Mouse (Mus musculus) layer of hippocampus, adult 18-20 months (tissue): Measurements from ENCODE around the gene Fbxw11. TPM values are rescaled to one million over a fixed set of nuclear protein-coding genes. Genes with fewer than 3 reads are reported as not detected.
"Not testable (repeated sequence)": the region's sequence is repeated elsewhere in the genome, so short reads cannot be mapped to it uniquely, and the experiment has no call there.

Source experiments
- DNase-seq, 2 experiments: peaks; one replicate each; pipeline ENCODE4 v3.0.0; 2022; ENCODE audit warnings: low spot score in 2 of 2
- long read RNA-seq: library from polyadenylated mRNA; stranded (forward); transcript quantifications from one replicate; pipeline ENCODE4 v2.0.0, GENCODE M21; 2021
- total RNA-seq, 2 experiments: library from RNA; stranded (reverse); gene quantifications; 2 replicates each; pipeline ENCODE4 v1.2.3; 2021

Gene Fbxw11
- total RNA-seq, result 100 to 1,000 TPM; 141 to 164 TPM
- long read RNA-seq, full-length matches to known transcripts, result 43 of 125 reads
- long read RNA-seq, partial matches to known transcripts, result 19 of 125 reads
- long read RNA-seq, other reads (novel, unspliced or antisense), result 63 of 125 reads

DNA sequence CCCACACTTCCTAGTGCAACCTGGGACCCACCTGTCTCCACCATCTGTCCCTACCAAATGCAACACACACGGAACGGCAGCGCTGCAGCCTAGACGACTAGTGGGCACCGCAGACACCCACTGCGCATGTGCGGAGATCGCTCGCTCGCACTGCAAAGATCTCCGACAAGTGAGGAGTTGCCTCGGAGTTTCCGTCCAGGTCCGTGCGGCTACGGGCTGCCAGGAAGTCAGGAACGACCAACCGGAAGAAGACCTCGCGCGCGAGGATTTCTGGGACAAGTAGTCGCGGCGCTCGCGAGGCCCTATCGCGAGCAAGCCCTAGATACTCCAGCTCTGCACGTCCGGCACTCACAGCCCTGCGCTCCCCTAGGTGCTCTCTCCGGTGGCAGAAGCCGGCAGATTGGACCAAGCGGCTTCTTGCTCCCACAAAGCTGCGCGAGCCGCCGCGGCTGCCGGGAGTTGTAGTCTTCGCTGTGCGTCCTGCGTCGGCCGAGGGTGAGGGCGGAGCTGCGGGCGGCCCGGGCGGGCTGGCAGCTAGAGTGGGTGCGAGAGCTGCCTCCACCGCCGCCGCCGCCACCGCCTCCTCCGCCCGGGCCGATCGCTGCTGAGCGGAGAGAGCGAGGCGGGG, at the start of gene Fbxw11:
TSS of gene Fbxw11 (plus strand) at position 476 of the 628 bp plus-strand sequence.
- peak; percentile 94 to 97 for DNase-seq

DNA sequence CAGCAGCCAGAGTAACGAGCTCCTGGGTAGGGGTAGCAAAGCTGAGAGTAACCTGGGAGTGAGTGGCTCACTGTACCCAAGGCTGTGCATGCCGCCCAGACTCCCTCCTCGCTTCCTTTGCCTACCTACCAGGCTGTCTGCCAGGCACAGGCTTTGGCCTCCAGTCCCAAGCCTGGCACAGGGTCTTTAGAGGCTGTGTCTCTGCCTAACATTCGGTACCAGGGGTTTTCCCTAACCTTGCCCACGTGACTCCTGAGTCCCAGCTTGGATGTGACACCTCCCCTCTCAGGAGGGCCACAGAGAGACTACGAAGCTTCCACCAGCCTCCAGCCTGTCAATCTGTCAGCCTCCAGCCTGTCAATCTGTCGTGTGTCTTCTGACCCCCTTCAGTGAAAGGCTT, 49.4 kb upstream of the Fbxw11 start:
- no peak for DNase-seq

DNA sequence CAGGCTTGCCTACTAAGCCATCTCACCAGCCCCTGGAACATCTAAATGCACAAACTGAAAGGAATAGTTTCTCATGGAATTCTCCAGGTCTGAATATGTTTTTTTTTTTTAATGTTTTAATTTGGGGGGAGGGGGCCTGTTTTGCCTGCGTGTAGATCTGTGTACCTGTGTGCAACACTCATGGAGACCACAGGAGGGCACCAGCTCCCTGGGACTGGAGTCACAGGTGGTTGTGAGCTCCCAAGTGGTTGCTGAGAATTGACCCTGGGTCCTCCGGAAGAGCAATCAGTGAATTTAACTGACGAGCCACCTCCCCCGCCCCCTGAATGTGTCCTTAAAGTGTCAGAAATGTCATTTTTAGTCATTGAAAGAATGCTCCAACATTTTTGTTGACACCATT, 48.4 kb upstream of the Fbxw11 start:
- no peak for DNase-seq

DNA sequence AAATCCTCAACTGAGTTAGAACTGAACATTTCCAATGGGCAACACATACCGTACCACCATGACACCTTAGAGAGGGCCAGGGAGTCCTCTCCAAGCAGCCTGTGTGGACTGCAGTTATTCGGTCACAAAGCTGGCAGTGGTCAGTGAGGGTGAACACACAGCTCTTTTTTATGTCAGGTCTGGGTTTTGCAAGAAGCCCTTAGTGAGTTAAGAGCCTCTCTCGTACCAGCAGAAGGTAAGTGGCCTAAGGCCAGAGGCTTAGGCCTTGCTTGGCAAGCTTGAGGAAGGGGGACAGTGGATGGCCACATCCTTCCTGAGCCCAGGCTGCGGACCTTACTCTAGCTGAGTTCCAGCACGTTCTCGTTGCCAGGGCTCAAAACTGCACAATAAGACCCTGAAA, 42.2 kb upstream of the Fbxw11 start:
- DNase-seq, result no peak

DNA sequence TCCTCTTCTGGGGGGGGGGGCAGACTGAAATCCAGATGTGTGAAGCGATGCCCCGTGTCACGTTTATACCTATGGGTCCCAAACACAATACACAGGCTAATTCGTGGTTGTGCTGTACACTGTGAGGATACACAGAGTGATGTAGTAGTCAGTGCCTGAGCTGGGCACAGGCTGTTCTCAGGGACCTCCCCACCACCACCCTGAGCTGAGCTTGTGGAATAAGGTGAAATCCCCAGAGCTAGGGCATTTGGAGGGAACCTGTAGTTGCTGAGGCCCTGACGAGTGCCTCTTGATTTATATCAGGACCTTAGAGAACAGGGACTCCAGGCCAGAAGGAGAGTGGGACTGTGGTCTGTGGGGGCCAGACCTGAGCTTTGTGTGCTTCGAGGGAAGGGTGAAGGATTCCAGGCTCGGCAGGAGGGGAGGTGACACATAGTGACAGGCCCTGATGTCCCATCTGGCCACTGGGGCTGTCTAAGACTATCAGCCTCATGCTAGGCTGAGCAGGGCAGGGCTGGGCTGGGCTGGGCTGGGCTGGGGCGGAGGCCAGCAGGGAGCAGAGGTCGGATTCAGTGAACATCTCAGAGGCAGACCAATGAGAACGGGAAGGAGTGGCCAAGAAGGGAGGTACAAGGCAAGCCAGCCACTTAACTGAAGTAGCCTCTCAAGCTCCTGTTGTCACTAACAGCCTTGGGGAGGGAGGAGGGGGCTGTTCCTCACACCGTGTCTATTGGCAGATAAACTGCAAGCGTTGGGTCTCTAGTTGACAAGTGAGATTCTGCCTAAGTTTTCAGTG, 40.8 kb upstream of the Fbxw11 start:
- no peak for DNase-seq

DNA sequence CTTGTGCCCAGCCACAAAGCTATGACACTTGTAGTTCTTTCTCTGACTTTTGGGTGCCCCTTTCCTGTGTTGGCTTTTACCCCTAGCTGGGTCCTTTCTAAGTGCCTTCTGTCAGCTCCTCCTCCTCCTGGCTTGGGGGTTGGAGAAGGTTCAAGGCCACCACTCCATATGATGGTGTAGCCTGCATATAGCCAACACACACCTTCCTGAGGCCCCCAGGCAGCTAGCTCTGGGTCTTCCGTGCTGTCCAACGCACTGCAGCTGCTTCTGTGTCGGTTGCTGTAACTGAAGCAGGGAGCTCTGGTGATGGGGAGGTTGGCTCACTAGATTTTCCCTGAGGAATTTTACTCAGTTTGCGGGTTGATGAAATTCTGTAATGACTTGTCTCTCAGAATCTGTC, 37.9 kb upstream of the Fbxw11 start:
- DNase-seq, result no peak

DNA sequence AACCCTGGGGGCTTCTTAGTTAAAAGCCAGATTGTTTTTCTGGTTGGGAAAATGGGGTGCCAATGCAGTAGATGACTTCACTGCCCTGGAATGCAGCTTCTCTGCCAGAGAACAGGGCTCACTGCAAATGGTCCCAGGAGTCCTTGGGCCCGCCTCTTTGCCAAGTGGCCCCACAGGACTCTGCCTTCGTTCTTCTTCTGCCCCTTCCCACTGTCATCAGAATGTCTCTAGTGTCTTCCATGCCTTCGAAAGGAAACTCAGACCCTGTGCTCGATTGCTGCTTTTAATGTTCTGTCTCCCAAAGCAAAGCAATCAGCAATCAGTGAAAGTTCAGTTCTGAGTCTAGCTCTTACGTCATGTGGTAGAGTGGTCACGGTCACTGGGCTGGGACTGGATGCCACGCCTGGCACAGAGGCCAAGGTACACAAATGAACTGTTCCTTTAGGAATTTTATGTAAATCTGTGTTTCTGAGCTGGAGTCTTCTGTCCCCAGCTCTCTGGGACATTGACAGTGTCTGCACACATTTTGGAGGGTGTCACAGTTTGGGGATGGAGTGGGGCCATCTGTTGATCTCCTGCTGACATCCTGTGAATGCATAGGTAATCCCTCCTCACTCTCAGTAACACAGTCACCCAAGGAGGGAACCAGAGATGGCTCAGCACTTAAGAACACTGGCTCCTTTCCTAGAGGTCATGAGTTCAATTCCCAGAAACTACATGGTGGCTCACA, 37.2 kb upstream of the Fbxw11 start:
- no peak for DNase-seq

DNA sequence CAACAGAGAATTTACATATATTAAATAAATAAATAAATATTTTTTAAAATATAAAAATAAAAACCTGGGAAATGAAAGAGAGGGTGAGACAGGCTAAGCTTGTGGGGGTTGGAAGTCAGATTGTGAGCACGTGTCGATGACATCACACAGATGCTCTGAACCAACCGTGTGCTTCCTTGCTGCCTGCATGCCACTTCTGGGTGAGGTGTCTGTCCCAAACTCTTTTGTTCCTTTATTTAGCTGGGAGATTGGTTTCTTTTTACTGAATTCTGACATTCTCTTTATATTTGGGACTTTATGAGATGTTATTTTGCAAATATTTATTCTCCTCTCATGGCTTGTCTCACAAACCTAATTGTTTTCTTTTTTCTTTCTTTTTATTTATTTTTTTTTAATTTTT, 36.6 kb upstream of the Fbxw11 start:
- DNase-seq, result no peak

DNA sequence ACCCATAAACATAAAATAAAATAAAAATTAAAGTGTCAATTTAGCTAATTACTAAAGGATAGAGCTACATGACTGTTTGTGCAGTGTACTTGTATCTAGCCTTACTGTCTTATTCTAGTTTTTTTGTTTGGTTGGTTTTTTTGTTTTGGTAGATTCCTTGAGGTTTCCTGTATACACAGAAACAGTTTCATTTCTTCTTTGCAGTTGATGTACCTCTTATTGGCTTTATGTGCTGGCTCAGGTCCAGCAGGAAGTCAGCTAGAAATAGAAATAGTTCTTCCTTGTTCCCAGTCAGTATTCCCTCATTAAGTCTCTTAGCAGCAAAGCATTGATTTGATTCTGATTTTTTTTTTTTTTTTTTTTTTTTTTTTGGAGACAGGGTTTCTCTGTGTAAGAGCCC, 35.2 kb upstream of the Fbxw11 start:
- no peak for DNase-seq

DNA sequence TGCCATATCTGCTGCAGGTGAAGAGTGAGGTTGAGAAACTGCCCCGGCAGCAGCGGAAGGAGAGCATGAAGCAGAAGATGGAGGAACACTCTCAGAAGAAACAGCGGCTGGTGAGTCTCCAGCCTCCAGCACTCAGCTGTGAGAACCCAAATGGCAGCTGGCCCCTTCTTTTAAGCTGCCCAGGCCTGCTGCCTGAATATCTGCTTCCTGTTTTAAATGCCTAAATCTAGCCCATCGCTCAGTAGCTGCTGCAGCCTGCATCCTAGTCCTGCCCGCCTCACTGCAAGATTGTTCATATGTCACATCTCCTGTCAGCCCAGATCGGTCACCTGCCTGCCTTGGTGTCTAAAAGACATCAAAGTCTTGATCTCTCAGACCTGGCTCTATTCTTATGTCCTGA, 31.9 kb upstream of the Fbxw11 start:
- no peak for DNase-seq

DNA sequence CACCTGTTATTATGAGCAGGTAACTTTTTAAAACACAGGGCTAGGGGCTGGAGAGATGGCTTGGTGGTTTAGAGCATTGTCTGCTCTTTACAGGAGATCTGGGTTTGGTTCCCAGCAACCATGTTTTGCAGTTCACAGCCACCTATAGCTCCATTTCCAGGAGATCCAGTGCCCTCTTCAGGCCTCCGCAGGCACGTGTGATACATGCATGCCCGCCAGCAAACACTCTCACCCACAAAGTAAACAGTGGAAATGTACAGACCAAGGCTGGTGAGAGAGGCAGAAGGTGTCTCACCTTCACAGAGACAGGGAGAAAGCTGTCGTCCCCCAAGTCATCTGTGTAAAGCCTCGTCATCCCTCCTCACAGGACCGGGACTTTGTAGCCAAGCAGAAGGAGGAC, 30.2 kb upstream of the Fbxw11 start:
- no peak for DNase-seq

DNA sequence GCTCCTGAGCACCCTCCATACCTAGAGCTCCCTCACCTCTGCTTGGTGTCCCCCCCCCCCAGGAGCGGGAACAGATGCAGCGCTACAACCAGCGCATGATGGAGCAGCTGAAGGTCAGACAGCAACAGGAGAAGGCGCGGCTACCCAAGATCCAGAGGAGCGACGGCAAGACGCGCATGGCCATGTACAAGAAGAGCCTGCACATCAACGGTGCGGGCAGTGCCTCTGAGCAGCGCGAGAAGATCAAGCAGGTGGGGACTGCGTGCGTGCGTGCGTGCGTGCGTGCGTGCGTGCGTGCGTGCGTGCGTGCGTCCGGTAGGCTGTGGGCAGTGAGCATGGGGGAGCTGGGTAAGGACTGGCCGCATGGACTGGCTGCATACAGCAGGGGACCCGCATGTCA, 28.1 kb upstream of the Fbxw11 start:
- no peak for DNase-seq

DNA sequence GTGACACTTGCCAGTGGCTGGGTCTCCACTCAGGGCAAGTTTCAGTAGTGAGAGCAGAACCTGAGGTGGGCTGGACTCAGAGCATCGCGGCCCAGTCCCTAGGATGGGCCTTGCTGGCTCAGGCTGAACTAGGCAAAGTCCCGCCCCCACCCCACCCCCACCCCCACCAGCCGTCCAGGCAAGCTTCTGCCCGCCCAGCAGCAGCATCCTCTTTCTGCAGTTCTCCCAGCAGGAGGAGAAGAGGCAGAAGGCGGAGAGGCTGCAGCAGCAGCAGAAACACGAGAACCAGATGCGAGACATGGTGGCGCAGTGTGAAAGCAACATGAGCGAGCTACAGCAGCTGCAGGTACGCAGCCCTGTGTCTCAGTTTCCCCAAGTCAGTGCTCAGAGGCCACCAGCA, 27.0 kb upstream of the Fbxw11 start:
- DNase-seq, result no peak

DNA sequence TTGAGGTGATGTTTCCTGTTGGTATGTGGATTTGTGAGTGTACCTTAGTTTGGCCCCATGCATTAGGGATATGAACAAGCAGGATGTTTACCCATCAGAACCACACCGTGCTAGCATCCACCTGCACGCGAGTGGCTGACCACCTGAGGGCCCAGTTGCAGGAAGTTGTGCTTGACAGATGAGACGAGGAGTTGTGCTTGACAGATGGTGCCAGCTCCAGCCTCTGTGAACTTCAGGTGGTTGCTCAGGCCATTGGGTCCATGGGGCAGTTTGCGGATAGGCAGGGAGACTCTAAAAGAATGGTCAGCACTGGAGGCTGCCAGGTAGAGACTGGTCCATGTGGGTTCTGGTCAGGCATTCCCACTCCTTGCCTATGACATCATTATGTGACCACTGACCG, 26.4 kb upstream of the Fbxw11 start:
- DNase-seq, result no peak

DNA sequence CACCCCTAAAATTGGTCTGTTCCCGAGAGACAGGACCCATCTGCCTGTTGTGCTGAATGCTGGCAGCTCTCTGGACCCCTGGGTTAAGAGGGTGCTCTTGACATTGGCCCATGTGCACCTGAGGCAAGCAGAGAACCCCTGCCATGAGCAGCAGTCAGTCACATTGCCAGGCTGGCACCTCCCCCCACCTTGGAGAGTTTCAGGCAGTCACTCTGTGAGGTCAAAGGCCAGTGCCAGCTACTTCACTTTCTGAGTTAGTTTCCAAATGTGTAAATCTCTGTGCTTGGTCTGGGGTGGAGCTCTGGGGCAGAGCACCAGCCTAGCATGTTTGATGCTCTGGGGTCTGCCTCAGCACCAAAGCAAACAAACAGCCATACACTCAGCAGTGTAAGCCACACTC, 24.5 kb upstream of the Fbxw11 start:
- DNase-seq, result no peak

DNA sequence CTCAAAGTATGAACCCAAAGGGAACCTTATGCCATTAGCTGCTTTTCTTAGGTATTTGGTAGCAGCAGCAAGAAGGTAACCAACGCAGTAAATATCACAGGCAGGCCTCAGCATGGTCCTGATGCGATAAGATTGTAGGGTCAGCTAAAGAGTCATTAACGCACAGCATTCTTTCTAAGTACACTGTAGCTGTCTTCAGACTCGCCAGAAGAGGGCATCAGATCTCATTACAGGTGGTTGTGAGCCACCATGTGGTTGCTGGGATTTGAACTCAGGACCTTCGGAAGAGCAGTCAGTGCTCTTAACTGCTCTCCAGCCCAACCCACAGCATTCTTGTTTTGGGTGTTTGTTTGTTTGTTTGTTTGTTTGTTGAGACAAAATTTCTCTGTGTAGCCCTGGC, 23.9 kb upstream of the Fbxw11 start:
- not testable (repeated sequence) for DNase-seq

DNA sequence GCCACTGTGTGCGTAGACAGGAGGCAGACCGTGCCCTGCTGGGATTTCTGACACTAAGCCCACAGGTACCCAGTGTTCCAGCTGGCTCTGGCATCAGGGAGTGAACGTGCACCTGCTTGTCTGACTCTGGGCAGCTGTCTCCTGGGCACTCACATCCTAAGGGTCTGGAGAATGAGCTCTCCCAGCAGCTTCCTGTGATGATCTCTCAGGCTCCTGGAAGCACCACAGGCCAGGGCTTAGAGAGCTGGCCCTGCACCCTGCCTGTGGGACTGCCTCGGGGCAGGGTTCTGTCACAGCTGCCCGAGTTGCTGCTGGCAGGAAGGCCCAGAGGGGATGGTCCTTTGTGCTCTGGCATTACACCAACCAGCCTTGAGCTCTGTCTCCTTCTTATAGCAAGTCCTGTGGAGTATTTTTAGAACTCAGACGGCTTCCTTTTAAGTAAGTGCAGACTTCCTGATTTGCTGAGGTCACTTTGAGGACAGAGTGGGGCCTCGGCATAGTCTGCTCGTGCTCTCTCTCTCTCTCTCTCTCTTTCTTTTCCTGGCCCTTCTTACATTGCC, 23.2 kb upstream of the Fbxw11 start:
- no peak for DNase-seq

DNA sequence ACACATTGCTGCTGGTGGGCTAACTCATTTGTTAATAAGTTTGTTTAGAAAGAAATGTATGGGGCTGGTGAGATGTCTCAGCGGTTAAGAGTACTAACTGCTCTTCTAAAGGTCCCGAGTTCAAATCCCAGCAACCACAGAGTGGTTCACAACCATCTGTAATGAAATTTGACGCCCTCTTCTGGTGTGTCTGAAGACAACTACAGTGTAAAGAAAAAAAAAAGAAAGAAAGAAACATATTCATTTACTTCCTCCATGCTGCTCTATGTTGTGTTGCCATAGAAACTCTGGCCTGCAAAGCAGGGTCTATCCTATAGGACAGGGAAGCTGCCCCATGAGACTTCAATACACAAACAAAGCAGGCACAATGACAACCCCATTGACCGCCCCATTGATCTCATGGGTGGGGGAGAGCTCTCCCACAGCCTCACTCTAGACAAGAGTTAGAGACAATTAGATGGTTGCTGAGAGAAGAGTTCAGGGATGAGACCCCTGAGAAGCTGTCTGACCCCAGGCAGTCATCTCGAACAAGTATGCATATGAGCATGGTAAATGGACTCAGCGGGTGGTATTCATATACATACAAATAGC, 22.6 kb upstream of the Fbxw11 start:
- no peak for DNase-seq

DNA sequence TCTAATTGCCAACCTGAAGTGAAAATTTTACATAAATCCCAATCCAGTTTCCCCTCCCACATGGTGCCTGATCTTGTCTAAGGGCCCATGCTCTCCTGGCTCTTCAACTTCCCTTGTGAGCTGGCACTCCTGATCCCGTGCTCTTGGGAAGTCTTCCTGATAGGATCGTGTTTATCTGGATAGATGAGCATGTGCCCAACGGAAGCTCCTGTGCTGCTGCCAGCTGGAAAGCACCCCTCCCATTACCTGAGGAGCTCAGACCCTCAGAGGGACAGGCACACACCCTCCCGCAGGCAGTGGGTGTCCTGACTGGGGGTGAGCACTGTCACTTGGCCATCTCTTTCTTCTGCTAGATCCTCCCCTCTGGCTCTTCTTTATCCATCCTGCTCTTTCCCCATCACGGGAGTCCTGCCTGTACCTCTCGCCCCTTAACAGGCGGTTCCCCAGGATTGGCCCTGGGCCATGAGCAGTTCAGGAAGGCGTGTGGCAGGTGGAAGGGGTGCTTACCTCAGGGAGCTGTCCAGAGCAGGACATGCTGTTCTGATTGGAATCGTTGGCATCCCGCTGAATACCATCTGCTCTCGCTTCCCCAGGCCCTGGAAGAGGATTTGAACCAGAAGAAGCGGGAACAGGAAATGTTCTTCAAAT, 20.6 kb upstream of the Fbxw11 start:
- peak in 1 of 2 experiments; percentile 26 for DNase-seq

DNA sequence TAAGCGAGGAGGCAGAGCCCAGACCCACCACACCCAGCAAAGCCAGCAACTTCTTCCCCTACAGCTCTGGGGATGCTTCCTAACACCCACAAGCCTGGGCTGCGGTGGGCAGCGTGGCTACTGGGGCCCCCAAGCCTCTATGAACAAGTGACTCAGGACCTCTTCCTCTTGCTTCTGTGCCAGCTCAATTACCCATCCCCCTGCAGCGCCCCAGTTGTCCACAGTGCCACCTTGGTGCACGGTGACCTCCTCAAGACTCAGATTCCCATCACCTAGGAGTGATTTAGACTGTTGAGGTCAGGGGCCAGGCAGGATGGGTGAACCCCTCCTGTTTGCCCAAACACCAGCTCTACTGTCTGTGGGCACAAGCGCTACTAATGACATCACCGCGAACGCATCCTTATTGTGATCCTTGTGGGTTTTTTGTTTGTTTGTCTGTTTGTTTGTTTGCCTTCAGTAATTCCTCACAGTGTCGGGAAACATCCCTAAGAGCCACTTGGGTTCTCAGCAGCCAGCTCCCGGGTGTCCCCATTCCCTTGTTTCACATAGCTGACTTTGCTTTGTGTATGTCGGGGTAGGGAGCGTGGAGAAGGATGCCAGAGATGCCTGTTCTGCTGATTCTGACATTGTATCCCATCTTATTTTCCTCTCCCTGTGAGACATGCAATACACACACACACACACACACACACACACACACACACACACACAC, 19.9 kb upstream of the Fbxw11 start:
- no peak for DNase-seq
